Mouse (Mus musculus) frontal cortex, postnatal 14 days (tissue): ENCODE measurements at regions not wholly inside any gene's neighbourhood (a gene's known extent, or its start where the extent isn't known, plus 50 kb on each side); places are given as distances from the start of the nearest gene placed in this dataset.
A peak's percentile ranks its signal among the peaks of the same experiment; 100 is the strongest.

Experiments used
- DNase-seq, 2 experiments: peaks; one replicate each; pipeline ENCODE4 v3.0.0; 2022; ENCODE audit warnings: low spot score in 2 of 2

DNA sequence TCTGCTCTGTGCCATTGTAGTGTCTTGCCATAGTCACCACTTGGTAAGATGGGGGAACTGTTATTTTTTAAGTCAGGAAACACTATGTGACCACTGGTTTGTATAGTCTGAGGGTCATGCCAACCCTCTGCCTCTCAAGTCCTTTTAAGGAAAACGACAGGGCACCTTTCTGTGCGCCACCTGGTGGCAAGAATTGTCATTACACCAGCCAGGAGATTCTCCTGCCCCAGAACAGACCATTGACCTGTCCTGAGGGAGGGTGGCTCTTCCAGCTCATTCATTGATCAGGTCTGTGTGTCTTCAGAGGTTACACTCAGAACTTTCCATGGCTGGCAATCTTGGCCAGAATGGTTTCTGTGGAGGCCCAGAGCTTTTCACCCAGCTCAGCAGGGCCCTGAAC is 166.9 kb downstream of the Bmp7 start:
- peak in 1 of 2 experiments; percentile 49 for DNase-seq

GRCm38 (mm10) chr2:172776485-172776884 is 163.6 kb downstream of the Bmp7 start:
- DNase-seq = no peak

GRCm38 (mm10) chr2:172777774-172778173 is 162.3 kb downstream of the Bmp7 start:
- DNase-seq = no peak

DNA sequence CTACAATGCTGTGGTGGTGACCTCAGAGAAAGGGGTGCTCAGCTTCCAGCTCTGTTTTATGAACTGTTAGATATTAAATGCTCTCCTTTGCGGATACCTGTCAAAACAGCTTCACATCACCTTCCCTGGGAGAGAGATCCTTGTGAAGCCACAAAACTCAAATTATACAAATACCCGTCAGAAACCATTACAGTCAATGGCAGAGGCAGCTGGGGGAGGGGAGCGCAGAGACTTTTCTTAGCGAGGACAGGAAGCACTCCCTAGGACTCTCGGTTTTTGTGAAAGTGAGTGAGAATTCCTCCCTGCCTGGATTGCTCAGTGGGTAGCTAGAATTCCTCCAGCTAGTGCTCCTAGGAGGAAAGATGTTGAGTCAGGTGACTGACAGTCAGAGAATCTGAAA is 161.0 kb downstream of the Bmp7 start:
- no peak for DNase-seq

DNA sequence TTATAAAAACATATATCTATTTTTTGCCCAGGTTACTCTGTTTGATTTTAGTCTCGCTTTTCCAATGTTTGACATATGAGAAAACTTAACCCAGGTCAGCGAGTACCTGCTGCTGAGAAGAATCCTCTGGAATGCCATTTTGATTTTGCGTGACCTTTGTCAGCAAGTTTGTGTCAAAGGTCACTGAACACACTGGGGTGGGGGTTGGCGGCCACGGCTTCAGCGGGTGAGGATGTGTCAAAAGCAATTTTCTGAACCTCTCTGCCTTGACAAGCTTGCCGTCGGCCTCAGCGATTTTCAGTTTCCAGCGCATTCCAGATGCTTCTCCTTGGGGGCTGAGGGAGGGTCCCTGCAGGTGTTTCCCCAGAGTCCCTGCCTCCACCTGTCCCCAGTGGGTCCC is 157.4 kb downstream of the Bmp7 start:
- no peak for DNase-seq

GRCm38 (mm10) chr2:172786297-172786696 is 153.8 kb downstream of the Bmp7 start:
- no peak for DNase-seq

DNA sequence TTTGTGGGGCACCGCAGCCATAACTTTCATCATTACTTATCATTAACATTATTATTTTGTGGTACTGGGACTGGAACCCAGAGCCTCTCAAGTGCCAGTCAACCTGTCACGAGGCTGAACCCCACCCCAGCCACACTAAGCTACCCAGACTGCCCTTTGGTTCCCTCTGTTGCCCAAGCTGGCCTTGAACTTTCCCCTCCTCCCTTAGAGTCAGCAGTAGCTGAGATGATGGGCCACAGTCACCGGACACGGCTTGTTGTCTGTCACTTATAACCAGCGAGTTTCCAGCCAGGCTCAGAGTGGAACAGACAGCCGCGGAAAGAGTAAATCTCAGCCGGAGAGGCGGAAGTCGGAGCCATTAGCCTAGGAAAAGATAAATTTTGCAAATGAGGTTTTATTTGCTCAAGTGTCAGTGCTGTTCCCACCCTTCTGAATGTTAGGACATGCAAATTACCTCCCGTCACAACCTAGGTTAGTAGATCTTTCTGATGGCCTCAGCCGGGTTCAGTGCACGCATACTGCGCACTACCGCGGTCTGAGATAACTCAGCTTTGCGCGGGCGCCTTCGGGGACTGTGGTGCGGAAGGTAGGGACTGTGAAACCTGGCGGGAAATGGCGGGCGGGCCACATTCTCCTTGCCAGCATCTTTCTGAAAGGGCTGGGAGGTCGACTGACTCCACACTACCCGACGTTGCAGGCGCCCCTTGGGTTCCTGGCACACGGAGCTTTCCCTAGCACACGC is 152.7 kb downstream of the Bmp7 start:
- no peak for DNase-seq

GRCm38 (mm10) chr2:172789260-172789659 is 150.9 kb downstream of the Bmp7 start:
- no peak for DNase-seq

DNA sequence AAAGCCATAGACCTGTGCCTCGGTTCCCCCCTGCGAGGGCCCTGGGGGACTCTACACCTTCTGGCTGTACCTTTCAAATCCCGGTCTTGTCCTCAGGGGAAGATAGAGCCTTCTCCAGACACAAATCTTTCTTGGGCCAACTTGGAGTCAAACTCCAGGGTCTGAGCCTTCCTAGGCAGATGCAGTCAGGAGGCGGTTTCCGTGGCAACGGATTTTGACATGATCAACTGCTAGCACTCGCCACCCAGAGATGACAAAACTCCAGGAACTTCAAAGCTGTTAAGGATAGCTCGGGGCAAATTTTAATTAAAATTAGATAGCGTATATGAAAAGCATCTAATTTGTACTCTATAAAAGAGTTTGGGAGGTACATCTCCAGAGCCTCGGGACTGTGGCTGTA is 147.6 kb downstream of the Bmp7 start:
- DNase-seq = no peak

DNA sequence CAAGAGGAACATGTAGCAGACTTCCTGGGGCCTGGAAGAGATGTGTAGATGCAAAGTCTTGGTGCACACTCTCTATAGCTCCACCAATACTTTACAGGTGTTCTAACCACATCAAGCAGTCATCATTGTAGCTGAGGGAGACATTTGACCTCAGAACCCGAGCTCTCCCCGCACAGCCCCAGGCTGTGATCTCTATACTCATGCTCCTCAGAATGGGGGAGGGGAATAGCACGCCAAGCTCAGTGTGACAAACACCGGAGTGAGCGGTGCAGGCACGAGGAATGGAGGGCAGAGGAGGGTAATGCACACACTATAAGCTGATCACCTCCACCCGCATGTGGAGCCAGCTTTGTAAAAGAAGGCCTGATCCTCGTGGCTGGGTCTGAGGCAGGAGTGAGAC is 146.1 kb downstream of the Bmp7 start:
- DNase-seq = no peak

GRCm38 (mm10) chr2:172794771-172795170 is 145.3 kb downstream of the Bmp7 start:
- DNase-seq = no peak

DNA sequence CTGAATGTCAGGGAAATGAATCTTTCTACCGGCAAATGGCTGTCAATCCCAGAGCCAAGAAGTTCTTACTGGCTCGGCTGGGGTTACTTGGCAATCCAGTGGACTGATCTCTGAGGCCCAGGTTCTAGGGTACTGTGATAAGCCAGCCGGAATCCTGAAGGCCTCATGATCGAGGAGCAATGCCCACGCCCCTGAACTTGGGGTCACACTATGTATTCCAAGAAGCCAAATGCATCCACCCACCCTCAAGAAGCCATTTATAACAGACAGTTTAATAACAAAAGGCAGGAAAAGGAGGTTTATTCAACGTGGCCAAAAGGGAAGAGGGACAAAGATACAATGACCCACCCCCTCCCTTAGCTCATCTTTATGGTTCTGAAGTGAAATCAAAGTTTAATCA is 144.0 kb downstream of the Bmp7 start:
- DNase-seq = no peak

DNA sequence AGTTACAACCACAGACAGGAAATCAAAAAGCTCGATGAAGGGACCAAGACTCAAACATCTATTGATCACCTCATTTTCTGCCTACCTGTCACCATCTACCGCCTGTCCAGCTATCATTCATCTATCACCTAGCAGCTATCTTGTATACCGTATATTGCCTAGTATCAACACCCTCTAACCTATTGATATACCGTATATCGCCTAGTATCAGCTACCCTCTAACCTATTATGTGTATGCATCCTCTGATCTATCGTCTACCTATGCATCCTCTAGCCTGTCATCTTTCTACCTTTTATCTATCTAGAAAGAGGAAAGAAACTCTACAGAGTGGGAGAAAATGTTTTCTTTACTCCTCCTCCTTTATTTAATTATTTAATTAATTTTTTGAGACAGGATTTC is 143.2 kb downstream of the Bmp7 start:
- DNase-seq = no peak

DNA sequence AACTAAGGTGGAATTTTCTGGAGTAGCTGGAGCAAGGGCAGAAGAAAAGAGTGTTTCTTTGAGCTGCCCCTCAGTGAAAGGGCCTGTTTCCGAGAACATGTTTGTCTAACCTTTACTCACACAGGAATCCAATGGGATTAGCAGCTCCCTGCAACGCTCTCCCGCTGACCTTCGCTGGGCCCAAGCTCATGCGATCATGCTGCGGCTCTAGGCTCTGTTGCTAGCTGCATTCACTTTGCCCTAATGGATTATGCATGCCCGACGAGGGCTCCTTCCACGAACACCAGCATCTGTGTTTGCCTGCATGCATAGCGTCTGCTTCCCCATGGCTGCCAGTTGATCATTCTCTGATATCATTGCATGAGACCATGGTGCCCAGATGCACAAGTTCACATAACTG is 140.2 kb downstream of the Bmp7 start:
- DNase-seq = no peak

DNA sequence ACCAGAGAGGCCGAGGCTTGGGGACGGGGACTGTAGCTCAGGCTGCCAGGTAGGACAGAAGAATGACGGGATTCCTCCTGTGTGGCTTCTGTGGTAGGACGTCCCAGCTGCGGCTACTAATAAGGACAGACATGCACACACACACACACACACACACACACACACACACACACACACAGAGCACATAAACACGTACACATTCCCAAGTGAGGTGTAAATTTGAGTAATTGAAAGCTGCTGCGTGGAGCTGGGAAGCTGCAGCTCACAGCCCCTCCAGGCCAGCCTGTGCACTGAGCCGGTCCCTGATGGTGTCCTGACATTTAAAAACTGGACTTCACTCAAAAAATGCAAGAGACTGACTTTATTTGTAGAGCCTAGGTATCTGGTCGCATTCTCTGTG is 139.3 kb downstream of the Bmp7 start:
- DNase-seq = no peak

DNA sequence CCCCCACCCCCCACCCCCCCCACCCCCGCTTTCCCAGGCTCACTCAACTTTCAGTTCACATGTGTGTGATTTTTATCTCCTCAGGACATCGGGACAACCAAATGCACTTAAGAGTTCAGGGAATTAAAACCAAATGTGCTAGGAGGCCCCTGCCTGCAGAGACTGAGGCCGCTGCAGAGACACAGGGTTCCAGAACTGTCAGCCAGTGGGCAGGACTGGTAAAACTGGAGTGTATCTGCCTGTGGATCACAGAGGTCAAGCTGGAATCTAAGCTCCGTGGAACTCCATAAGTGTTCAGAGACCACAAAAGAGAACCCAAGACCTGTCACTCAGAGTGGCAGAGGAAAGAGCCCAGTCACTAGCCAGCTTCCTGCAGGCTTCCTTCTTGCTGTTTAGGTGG is 138.3 kb downstream of the Bmp7 start:
- DNase-seq = no peak

DNA sequence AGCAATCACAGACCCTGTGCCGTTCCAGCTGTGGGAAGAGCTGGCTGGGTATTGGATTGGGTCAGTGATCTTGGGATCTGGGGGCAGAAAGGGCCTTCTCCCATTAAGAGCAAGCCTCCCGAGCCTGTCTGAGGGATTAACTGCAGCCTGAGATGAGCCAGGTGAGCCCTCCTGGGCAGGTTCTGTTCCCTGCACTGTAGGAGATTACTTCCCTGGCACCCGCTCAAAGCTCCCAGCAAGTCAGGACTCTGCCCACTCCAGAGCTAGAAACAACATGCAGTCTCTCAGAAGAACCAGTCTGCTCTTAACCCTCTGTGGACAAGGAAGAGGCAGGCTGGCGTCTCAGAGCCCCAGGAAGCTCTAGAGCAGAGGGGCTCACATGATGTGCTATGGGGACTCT is 132.7 kb downstream of the Bmp7 start:
- DNase-seq = no peak

GRCm38 (mm10) chr2:172809306-172809705 is 130.8 kb downstream of the Bmp7 start:
- DNase-seq = no peak

DNA sequence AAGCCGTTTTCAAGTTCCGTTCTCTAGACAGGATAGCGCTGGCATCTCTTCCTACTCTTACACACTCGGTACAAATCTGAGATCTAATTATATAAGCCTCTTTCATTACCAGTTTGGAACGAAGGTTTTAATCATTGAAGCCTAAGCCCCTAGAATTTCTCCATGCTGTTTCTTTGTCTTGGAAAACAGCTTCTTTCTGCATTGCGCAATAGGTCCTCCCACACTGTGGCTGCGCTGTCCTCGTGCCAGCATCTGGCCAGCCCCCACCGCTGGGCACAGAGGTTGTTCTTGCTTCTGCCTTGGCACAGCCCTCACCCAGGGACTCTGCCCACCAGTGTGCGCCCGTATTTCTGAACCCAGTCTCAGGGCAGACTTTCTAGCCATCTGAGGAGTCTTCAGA is 126.8 kb downstream of the Bmp7 start:
- no peak for DNase-seq

GRCm38 (mm10) chr2:172813906-172814305 is 126.2 kb downstream of the Bmp7 start:
- no peak for DNase-seq

DNA sequence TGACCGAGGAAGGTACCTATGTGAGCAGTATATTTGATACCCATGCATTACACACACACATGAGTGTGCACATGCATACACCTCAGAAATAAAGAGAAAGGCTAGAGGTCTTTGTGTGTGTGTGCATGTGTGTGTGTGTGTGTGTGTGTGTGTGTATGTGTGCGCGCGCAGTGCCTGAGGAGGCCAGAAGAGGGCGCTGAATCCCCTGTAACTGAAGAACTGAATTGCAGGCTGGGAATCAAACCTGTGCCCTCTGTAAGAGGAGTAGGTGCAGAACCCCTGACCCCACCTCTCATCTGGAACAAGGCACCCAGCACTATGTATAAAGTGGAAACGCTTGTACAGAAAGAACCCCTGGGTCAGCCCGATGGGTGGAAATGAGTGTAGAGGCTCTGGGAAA is 125.0 kb downstream of the Bmp7 start:
- no peak for DNase-seq

- no peak for DNase-seq
Observed at GRCm38 (mm10) chr2:172817058-172817745, 122.9 kb downstream of the Bmp7 start.
